Mouse (Mus musculus): ENCODE measurements around the gene Gm10160.
A peak's percentile ranks its signal among the peaks of the same experiment; 100 is the strongest.

Gene Gm10160

DNA sequence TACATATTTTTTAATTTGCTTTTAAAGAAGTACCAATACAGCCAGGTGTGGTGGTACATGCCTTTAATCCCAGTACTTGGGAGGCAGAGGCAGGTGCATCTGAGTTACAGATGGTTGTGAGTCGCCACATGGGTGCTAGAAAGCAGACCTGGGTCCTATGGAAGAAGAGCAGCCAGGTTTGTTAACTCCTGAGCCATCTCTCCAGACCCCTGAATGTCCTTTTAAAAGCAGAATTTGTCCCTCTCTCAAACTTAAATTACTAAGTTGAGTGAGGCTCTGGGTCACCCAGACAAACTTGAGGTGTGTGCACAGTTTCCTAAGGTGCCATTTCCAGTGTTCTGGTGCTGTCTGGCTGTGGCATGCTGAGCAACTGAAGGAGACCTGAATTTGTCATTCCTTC, at the start of gene Gm10160:
Gene Gm10160, minus strand, starts transcription at position 101 of the 400 bp plus-strand sequence.
- no peak for DNase-seq (ENCODE audit: low spot score)

DNA sequence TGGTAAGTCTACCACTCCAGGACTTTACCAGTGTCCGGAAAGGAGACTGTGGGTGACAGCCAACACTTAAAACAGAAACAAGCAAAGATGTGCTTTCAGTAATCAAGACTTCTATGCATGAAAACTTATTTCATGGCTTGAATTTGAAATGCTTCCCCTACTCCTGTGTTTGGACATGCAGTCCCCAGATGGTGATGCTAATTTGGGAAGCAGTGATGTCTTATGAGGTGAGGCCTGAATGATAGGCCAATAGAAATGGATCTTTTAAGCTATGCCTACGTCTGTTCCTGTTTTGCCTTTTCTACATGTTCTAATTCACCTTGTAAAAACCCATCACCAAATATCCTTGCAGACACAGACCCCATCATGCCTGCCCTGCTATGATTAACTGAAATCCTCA, 49.3 kb upstream of the Gm10160 start:
- DNase-seq (ENCODE audit: low spot score): no peak

- DNase-seq (ENCODE audit: low spot score): no peak
These were observed 48.5 kb upstream of the Gm10160 start for GRCm38 (mm10) chr7:81904094-81904493.

DNA sequence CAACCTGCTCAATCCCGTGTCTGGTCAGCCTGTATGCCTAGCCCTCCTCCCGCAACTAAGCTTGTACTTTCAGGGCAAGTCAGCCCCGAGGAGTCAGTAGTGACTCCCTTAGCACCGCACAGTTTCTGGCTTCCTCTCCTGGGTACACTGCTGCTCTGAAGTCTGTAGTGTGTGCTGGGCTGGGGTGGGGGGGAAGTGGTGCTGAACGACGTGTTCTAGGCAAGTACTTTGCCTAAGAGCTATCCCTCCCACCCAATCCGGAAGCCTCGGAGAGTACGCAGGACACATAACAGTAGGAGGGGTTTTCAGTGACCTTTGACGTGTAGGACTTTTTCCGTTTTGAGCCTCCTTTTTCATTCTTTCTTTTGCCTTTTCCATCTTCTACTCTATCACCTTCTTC, 43.8 kb upstream of the Gm10160 start:
- no peak for DNase-seq (ENCODE audit: low spot score)

- no peak for DNase-seq (ENCODE audit: low spot score)
These were observed 29.5 kb upstream of the Gm10160 start for GRCm38 (mm10) chr7:81885128-81885527.

- DNase-seq (ENCODE audit: low spot score): no peak
These were observed 26.0 kb upstream of the Gm10160 start for GRCm38 (mm10) chr7:81881600-81881999.

GRCm38 (mm10) chr7:81880797-81881196, 25.2 kb upstream of the Gm10160 start:
- DNase-seq (ENCODE audit: low spot score): no peak

DNA sequence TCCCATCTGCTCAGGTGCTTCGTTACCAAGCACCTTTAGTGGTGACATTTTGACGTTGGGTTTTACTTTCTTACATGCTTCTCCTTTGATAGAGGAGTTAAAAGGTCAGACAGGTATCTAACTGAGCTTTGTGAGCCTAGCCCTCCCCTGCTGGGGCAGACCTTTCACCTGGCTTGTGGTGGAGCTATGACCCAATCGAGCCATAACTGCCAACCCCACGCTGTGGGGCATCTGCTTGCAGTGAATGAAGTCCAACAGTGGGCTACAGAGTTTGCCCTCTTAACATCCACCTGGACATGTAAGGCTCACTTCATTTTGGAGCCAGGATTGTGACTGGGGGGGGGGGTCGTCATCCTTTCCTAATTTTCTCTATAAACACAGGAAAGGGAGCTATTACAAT, 24.7 kb upstream of the Gm10160 start:
- DNase-seq (ENCODE audit: low spot score): no peak

GRCm38 (mm10) chr7:81875372-81875771, 19.8 kb upstream of the Gm10160 start:
- no peak for DNase-seq (ENCODE audit: low spot score)

- DNase-seq (ENCODE audit: low spot score): no peak
These were observed 19.0 kb upstream of the Gm10160 start for GRCm38 (mm10) chr7:81874636-81875035.

- no peak for DNase-seq (ENCODE audit: low spot score)
These were observed 18.2 kb upstream of the Gm10160 start for GRCm38 (mm10) chr7:81873807-81874206.

GRCm38 (mm10) chr7:81872493-81873013, 17.0 kb upstream of the Gm10160 start:
- DNase-seq (ENCODE audit: low spot score): no peak

DNA sequence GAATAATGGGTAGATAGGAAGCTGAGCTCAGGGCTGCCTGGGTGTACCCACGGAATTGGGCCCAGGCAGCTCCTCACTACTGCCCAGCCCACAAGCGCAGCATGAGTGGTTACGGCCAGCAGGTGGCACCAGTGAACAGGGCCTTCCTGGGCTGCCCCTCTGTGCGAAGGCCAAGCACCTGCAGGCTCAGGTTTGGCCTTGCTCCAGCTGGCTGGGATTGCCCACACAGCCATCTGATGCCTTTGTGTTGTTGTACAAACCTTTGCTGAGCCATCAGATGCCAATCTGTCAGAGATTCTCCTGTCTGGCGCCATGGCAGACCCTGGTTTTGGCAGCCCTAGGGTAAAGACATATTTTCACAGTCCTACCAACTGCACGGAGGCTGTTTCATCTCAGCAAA, 12.6 kb upstream of the Gm10160 start:
- DNase-seq (ENCODE audit: low spot score): peak; percentile 73

DNA sequence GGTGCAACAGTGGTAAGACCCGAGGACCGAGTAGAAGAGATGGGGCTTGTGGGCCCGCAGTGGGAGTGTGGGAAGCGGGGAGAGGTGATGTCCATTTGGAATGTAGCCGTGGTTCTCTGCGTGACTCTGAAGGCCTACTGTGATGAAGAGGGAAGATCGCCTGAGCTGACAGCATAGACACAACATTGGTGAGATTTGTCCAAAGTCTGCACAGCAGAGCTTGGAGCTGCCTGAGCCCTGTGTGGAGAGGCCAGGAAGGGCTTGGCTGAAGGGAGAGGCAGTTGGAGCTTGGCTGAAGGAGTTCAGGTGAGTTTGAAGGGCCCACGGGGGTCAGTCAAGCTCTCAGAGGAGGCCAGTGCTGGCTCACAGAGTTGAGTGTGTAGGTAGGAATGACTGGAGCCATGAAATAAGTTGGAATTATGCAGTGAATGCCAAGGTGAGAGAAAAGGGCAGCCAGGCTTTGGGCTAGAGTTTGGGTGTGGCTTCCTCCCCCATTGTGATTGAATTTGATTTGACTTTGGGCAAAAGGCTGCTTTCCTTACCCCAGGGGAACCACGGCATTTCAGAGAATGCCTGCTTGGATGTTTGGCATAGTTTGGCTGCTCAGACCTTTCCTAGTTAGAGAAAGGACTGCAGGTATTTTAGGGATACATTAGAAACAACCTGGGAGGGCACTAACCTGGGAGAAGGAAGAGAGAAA, 11.8 kb upstream of the Gm10160 start:
- no peak for DNase-seq (ENCODE audit: low spot score)

DNA sequence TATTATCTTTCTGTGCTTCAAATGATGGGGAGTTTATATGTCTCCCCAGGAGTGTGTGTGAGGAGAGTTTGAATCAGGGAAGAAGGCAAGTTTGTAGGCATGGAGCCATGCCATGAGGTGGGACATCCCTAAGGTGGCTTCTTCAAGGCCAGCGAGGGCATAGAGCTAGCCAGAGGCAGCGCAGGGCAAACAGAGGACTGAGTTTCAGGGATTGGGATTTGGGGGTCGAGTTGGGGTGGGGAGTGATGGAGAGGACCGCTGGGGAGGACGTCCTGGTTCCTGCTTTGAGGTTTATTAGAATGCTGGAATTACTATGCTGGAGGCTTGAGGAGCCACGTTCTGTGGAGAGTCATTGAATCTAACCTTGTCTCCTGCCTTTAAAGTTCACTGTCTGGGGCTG, 10.3 kb upstream of the Gm10160 start:
- DNase-seq (ENCODE audit: low spot score): no peak

- DNase-seq (ENCODE audit: low spot score): no peak
These were observed 9.0 kb upstream of the Gm10160 start for GRCm38 (mm10) chr7:81864552-81864951.

GRCm38 (mm10) chr7:81862587-81863583, 7.3 kb upstream of the Gm10160 start:
- no peak for DNase-seq (ENCODE audit: low spot score)

DNA sequence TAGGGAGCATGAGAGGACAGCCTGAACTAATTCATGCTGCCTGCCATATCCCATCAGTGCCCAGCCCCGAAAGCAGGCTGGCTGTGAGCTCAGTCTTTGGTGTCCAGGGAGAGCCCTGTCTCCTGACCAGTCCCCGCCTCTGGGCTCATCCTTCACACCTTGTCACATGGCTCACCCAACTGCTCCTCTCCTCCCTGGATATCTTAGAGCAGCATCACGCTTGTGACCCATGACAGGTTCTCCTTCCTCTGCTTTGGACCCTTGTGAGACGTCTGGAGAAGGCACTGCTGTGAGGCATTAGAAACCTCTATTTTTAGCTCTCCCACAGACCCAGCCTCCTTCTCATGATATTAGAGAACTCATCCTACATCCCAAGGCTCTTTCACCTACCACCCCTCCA, 6.3 kb upstream of the Gm10160 start:
- no peak for DNase-seq (ENCODE audit: low spot score)

- no peak for DNase-seq (ENCODE audit: low spot score)
These were observed 5.9 kb upstream of the Gm10160 start for GRCm38 (mm10) chr7:81861461-81861860.

DNA sequence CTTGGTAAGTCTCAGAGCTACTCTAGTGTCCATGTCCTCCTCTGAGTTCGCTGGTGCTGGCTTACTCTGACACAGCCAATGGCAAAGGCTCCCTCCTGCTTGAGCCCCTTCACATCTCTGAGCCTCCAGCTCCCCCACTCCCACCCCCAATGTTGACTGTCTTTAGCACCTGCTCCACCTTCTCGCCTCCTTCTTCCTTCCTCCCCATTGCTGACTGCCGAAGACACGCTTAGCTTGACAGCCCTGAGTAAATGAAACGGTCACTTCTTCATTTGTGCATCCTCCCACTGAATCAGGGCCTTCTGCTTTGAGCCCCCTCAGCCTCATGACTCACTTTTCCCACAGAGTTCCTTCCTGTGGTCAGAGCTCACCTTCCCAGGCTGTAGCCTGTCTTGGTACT, 5.4 kb upstream of the Gm10160 start:
- DNase-seq (ENCODE audit: low spot score): no peak

DNA sequence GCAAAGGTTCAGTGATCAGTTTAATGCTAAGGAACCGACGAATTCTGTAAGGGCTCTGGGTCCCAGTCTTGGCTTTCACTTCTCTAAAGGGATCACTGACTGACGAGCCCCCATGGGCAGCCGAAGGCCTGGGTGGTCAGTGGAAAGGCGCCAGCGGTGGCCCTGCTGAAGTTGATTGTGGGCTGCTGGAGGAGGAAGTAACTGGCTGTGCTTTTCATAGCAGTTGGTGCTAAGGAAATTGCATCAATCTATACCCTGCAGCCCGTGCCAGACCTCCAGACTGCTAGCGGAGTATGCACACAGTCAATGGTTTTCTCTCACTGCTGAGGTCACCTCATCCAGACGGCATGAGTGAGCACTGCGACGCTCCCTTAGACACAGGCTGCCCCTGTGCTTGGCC, 4.5 kb upstream of the Gm10160 start:
- peak; percentile 67 for DNase-seq (ENCODE audit: low spot score)

- DNase-seq (ENCODE audit: low spot score): no peak
These were observed 3.6 kb upstream of the Gm10160 start, which contains the start of gene Tm6sf1 for GRCm38 (mm10) chr7:81858968-81859721. Gene Tm6sf1, plus strand, starts transcription at chr7:81859001.

All from layer of hippocampus, adult 11-12 months (tissue).